Mouse (Mus musculus) right cerebral cortex, adult 2 months (tissue): ENCODE results near the gene Thra.
"Not testable (repeated sequence)": the region's sequence is repeated elsewhere in the genome, so short reads cannot be mapped to it uniquely, and the experiment has no call there.

Experiments
- DNase-seq, 2 experiments: peaks; one replicate each; pipeline ENCODE4 v3.0.0; 2021 to 2022; ENCODE audit warnings: low spot score in 2 of 2

Thra gene

DNA sequence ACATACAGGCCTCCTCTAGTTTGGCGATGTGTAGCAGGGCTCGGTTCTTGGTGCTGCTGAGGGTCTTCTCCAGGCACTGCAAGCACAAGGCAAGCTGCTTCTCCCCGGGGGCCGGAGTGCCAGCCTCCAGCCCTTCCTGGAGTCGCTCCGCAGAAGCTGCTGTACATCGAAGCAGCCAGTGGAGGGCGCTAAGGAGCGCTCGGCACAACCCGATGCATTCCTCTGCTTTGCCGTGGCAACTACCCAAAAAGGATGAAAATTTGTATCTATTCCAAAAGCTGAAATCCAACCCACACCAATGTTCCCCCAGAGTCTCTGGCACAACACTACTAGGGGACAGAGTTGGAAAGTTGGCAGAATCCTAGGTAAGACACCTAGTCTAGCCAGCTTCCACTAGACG is 22.5 kb upstream of the Thra start:
- DNase-seq: peak; percentile 85 to 87

DNA sequence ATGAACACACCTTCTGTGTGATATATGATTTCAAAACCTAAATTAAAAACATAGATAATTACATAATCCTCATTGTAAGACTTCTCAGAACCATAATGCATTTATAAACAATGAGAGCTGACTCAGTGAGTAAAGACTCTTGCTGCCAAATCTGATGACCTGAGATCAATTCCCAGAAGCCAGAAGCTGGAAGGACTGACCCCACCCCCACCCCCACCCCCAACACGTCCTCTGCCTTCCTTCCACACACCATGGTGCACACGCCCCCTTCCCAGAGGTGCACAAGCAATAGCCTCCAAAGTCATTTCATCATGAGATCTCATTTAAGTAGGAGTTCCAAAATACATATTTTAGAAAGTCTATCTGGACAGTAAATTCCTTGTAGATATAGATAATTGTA is 19.7 kb upstream of the Thra start:
- DNase-seq: no peak

DNA sequence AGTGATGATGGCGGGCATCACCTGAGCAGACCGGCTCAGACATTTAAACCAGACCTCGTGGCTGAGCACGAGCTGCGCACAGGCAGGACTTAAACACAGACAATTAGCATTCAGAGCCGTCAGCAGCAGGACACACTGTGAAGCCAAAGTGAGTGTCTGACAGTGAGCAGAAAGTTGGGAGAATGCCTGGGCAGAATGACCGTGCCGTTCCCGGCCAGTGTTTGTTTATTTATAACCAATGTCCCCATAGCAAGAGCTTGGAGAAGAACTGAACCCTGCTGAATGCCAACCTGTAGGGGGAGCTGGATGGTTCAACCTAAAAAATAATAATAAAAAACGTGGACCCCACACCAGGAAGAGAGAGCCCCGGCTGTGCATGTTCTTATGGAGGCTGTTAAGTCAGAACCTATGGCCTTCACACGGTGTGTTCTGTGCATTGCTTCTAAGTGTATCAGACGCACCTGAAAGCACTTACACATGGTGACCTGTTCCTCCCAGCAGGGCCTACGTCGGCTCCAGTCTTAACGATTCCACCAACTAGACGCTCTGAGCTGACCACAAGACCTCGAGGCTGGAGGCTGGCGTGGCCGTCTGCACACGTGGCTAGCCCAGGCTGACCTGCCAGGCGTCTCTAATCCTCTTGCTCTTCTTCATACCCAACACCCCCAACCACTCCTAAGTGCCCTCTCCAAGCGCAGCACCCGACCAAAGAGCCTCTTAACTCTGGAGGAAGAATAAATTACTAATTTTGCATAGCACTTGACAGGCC is 18.8 kb upstream of the Thra start:
- DNase-seq: peak in 1 of 2 experiments; percentile 59

DNA sequence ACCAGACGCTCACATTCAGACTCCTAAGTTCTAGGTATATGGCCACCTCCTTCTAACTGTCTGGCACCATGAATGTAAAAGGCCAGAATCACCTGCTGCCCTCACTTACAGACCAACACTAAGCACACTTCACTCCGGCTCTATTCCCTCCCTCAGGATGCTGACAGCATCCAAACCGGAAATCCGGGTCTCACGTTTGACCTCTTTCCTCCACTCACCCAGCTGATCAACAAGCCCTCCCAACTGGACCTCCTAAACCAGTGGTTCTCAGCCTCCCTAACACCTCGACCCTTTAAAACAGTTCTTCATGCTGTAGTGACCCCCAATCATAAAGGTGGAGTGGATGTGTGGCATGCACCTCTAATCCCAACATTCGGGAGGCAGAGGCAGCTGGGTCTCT is 17.3 kb upstream of the Thra start:
- no peak for DNase-seq

DNA sequence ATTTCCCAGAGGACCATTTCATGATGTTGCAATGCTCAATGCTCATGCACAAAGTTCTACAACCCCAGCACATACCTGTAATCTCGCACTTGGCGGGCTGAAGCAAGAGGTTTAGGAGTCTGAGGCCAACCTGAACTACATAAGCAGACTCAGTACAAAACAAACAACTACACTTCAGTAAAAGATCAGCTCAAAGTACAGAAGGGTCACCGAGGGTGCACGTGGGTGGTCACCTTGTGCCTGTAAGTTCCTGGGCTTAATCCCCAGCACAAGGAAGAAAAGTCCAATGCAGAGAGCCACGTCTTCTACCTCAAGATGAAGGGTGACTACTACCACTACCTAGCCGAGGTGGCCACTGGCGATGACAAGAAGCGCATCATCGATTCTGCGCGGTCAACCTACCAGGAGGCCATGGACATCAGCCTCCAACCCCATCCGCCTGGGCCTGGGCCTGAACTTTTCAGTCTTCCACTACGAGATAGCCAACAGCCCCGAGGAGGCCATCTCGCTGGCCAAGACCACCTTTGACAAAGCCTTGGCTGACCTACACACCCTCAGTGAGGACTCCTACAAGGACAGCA is 14.4 kb upstream of the Thra start:
- DNase-seq: no peak

DNA sequence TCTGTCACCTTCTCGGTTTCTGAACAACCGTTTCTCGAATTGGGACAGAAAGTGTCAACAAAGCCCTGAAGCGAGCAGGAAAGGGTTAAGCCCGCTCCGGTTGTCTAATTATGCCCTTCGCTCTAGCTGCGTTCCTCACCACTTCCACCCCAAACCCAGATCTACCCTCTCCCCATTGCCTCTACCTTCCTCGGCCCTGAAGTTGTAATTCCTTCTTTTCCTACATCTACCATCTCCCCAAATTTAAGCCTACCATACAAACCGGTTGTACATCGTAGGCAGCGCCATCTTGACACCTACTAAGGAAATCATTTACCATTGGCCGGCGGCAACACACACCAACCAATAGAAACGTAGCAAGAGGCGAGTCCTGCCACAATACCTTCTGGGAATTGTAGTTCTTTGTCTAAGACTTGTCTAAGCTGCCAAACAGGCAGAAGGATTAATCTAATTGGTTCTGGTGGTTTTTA is 11.3 kb upstream of the Thra start, which contains the start of gene Med24:
Gene Med24, minus strand, starts transcription at position 317 of the 470 bp plus-strand sequence.
- peak; percentile 89 to 95 for DNase-seq

DNA sequence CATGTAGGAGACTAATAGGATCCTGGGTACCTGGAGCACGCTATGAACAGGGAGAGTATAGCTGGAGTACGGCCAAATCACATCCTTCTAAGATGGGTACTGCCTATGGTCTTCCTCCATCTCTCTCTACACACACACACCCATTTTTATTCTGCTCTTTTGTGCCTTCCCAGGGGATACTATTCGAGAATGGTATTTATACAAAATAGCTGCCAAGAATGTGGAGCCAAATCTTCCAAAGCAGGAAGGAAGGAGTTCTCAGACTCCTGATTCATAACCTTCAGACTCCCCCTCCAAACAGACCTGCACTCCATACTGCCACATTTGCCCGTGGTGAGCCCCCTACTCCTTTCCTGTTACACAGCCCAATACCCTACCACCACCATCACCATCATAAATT is 9.7 kb upstream of the Thra start:
- no peak for DNase-seq

DNA sequence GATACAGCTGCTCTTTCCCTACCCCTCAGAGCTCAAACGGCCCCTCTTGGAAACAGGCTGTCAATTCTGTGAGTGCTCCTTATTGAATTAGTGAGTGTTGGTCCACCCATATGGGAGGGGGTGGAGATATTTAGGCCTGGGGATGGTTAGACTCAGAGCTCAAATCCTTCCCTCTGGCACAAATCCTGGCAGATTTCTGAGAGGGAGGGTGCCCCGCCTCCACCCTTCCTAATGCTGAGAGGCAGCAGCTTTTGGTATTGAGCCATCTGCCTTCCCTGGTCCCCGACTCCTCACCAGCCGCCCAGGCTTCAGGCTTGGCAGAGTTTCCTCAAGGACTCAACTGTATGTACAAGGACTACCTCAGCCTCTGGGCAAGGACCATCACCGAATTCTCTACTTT is 9.3 kb upstream of the Thra start:
- peak; percentile 86 to 88 for DNase-seq

DNA sequence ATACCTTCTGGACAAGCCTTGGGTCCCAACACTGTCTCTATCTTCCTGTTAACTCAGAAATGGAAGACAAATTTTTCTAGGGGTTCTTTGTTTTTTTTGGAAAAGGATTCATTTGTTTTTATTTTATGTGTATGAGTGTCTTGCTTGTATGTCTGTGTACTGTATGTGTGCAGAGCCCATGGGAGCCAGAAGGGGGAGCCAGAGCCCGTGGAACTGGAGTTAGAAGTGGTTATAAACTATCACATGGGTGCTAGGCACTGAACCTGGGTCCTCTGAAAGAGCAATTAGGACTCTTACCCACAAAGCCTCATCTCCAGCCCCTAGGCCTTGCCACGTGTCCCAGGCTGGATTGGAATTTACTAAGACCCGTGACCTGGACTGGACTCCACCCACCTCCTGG is 6.4 kb upstream of the Thra start:
- no peak for DNase-seq

DNA sequence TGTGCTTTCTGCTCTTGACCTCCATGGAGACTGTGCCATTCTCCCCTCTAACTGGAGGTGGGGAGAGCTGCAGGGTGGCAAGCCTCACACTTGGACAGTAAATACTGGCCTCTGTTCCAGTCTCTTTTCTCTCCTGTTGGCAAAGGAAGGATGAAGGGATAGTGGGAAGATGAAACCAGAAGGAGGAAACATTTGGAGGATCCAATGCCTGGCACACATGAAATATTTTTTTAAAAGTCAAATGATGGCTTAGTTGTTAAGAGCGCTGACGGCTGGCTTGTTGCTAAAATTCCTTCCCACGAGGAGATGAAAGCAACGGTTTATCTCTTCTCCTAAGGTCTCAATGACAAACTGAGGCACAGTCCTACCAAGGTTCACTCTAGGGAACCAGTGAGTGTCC is 5.3 kb upstream of the Thra start:
- no peak for DNase-seq

DNA sequence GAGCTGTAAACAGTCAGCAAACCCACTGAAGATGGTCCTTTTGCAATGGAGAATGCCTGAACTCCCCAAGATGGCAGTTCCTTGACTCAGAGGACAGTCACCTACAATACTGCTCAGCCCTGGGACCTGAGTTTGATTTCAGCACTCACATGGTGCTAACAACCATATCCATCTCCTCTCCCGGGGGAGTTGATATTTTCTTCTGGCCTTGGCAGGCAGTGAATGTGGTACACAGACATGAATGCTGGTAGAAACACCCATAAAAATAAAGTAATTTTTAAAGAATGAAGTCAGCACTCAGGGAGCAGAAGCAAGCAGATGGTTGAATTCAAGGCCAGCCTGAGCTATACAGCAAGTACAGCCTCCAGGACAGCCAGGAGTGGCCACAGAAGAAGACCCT is 4.3 kb upstream of the Thra start:
- no peak for DNase-seq

DNA sequence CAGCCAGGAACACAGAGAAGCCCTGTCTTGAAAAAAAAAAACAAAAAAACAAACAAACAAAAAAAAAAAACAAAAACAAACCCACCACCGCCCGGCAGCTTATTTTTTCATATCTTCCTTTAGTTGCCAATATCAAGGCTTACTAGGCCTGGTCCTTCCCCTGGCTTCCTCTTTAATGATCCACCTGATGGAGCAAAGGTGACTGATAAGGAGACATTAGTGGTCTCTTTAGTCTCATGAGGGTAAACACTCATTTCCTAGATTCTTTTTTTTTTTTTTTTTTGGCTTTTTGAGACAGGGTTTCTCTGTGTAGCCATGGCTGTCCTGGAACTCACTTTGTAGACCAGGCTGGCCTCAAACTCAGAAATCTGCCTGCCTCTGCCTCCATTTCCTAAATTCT is 3.2 kb upstream of the Thra start:
- DNase-seq: not testable (repeated sequence)

DNA sequence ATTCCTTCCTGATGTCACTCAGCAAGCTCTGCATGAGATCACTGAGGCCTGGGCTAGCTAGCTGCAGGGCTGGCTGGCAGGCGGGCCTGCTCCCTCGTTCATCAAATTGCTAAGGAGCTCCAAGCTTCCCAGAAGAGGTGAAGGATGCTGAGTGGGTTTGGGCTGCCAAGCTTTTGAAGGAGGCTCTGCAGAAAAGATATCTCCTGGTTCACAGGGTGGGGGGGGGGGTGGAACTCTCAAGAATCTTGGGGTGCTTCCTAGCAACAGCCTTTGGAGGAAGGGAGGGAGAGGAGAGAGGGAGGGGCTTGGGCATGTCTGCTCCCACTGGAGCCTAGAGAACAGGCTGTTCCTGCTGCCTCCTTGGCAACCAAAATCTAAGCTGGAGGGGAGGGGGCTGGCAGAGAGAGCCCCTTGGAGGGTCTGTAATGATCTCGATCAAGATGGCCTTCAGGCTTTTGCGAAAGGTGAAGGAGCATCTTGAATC is 2.0 kb upstream of the Thra start:
- DNase-seq: peak; percentile 57 to 66

DNA sequence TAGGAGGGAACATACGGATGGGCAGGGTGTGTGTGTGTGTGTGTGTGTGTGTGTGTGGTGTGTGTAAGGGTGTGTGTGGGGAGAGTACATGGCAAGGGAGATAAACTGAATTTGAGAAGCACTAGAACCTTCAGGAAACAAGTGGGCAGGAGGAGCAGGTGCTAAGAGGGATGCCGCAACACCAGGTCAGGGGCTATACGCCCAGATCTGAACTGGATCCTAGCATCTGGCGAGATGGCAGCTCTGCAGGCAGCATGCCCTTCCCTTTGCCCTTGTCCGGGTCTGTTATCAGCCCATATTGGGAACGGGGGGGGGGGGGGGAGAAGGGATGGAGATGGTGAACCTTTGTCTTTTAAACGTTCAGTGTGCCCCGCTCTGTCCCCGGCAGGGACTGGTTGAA is 1.5 kb upstream of the Thra start:
- no peak for DNase-seq

DNA sequence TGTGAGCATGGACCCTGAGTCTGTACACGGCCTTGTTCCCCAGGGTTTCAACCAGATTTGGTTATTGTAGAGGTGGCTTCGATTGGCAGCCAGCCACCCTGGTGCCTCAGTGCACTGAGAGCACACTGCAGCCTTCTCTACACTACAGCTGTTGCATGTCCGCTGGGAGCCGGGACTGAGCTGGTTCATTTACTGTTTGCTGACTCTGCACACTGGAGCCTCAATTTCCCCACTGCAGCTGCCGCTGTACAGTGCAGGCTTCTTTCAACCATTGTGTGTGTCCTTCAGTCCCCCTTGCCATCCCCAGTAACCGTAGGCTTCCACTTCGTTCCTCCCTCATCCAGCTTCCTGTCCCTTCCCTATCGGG is 429 bp upstream of the Thra start:
- peak; percentile 44 to 56 for DNase-seq

DNA sequence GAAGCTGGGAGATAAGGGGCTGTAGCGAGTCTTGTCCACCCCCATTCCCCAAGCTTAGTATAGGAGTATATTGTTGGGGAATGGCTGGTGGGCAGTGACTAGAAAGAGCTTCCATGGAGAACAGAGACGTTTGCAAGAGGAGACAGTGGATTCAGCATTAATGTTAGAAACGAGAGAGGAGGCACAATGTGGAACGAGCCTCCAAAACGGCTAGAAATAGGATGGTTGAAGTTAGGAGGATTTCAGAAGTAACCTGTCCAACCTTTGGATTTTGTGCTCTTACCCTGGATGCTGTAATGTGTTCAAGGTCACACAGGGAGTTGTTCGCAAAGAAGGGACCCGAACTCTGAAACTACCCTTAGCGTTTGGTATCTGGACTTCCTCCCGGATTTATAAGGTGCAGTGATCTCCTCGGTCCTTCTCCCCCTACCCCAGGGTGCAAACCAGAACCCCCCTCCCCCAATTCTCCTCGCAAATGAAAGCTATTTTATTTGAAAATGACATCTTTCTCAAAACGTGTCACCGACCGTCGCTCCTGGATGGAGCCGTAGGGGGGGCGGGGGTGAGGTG is 698 bp downstream of the Thra start:
- DNase-seq: peak in 1 of 2 experiments; percentile 43

DNA sequence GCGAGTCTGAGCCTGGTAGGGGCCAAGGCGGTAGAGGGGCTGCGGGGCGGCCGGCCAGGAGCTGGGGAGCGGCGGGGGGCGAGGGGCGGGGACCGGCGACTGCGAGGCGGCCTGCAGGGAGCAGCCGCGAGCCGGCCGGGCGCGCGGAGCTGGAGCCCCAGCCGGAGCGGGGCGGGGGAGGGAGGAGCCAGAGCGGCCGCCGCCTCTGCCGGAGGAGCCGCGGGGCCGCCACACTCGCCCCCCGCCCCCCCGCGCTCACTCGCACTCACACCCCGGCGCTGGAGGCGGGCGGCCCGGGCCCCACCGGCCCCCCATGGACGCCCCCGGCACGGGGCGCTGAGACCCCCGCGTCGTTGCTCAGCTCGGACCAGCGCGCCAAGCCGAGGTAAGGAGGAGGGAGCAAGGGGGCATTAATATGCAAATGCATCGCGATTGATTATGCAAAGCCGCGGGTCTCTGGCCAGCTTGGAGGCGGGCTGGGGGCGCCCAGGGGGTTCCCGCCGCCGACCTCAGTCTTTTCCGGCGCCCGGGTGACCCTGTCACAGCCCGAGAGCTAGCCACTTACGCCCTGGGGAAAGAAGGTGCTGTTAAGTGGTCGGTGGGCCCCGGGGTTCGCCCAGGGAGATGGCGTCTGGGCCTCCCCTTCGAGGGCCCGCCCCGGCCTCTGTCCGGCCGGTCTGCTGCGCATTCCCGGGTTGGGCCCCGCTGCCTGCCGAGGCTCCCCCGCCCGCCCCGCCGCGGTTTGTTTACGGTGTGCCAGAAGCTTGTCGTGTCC is 1.4 kb downstream of the Thra start:
- DNase-seq: peak in 1 of 2 experiments; percentile 67

DNA sequence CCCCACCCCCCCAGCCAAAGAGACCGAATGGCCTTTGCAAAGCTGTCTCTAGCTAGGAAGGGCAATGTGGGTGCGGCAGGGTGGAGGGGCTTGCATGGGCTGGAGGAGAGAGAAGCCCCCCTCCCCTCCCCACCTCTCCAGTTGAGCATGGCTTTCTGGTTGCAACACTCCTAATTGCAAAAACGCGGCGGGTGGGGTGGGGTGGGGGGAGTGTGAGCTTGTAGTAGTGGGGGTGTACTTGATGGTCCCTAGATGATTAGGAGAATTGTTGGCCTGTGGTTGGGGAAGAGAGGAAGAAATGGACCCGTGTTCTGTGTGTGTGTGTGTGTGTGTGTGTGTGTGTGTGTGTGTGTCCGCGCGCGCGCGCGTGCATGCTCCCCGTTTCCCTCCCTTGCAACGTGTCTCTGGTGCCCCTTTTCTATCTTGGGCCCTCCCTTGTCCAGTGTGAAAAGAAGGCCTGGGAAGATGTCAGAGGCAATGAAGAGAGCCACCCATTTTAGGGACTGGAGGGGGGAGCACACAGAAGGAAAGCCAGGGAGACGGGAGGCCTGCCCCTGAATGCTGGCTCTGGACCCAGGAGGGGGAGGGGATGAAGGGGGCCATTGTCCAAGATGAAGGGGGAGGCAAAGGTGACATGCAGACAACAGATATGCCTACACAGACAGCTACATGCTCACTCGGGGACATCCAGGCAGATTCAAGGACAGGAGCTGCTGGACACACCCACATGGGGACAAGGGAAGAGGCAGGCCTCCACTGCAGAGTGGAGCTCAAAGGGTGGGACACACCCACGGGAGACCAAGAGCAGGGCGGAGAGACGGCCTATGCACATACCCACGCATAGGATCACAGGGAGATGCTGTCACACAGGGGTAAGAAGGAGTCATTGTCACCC is 2.2 kb downstream of the Thra start:
- no peak for DNase-seq

DNA sequence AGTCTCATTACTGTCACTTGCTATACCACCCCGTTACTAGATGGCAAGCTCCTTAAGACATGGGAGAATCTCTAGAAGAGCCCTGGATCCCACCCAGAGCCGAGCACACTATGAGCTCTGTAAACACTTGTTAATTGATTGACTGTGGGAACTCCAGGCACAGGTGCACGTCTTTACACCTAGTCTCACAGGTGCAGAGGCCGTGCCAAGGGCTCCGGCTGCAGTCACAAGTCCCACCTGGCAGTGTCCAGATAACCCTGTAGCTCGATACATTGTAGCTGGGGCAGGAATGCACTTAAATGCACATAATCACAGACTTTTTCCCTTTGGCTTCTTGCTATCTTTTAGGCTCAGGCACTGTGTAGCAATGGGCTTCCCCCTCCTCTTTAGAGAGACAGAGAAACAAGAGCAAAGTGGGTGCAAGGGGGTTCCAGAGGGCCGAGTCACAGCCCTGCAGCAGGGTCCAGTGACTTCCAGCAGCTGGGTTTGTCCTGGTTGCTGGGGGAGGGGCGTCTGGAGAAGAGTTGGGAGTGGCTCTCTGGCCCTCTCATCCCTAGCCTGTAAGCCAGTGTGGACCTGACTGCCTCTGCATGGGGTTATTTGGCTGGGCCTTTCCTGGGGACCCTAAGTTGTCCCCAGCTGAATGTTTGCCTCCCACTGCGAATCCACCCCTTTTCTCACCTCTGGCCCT is 3.4 kb downstream of the Thra start:
- peak in 1 of 2 experiments; percentile 29 for DNase-seq

DNA sequence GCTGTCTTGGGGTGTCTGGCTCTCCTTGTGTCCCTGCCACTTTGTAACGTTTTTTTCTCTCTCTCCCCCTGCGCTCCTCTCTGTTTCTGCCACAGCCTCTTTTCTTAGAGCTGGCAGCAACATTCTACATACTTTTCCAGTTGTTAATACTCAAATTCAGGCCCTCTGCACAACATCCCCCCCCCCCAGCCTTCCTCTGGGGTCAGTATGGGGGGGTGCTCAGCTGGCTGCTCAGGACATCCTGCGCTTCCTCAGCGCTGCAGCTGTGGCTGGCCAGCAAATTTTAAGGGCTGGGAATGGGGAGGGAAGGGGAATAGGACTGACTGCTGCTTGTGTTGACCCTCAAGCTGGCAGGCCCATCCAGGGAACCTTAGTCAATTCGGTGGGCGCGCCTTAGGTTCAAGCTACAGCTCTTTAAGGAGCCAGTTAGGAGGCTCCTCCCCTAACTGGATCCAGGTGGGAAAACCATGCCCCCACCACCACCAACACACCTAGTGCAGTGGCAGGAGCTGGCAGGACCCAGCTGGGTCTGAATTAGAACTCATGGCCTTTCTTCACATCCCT is 4.1 kb downstream of the Thra start:
- no peak for DNase-seq
